Mouse (Mus musculus) small intestine, adult 2 months (tissue): ENCODE measurements around the gene Mad1l1.

ENCODE experiments used
- CTCF ChIP-seq: fragments of 200-500 bp; IDR thresholded peaks from 2 replicates; pipeline ENCODE4 v1.5.1; 2012; ENCODE audit warnings: low read depth, mild to moderate bottlenecking, control low read depth, inconsistent platforms, low read length, moderate library complexity, mixed read lengths; ENCODE audit not compliant: insufficient replicate concordance, insufficient read length; ENCODE audit errors: extremely low read depth
- POLR2A ChIP-seq: fragments of 200-500 bp; IDR thresholded peaks from 2 replicates; pipeline ENCODE4 v1.6.1; 2012; ENCODE audit warnings: low read depth, mild to moderate bottlenecking, control low read depth, inconsistent platforms, low read length, moderate library complexity

DNA sequence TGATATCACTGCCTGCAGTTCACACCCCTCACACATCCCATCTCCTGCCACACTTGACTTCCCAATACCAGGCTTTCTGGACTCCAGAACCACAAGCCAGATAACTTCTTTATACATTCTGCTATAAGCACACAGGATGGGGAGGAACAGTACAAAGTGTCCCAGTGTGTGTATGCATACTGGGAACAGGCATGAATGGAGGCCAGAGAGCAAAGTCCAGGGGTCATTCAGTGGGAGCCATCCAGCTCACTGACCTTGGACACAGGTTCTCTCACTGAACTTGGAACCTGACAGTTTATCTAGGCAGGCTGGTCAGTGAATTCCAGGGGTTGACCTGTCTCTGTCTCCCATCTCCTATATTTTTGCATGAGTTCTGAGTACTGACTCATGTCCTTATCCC lies 203.4 kb downstream of the Mad1l1 start:
- no peak for TF ChIP-seq CTCF
- TF ChIP-seq POLR2A: no peak
